Mouse (Mus musculus): ENCODE measurements around the gene Ttc23.

The Ttc23 gene

DNA sequence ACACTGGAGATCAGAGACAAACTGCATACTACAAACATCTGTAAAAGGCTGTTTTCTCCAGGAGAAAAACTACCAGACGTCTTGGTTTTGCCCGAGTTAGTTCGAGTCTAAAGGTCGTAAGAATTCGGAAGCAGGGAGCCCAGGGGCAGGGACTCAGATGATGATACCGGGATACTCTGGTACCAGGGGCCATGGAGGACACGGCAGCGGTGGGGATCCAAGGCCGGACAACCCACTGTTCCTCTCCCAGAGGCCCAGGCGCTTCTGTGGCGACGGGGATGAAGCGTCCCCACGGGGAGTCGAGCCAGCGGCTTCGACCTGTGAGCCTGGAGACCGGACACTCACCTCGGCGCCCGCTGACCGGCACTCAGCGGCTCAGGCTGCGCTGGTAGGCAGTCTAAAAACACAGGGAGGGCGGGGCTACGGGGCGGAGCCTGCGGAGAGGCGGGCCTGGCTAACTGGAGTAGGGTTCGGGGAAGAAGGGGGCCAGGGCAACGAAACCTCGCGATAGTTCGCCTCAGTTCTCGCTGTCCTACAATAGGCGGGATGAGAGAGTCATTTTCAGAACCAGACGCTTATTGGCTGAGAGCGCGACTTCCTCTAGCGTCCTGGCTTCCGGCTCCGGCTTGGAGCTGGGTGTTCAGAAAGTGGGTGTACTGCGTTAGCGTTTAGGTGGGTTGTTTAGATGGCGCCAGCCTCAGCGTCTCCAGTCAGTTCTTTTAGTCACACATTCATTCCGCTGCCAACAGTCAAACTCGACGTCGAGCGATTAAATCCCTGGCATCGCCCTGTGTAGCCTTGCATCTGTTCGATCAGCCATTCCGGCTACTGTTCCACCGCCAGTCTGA, 2.2 kb upstream of the Ttc23 start, which contains the start of gene Lrrc28:
Gene Lrrc28 (minus strand): TSS at position 436 of the 848 bp plus-strand sequence.
- peak; percentile 99 for DNase-seq (ENCODE audit: extremely low spot score, low spot score)

DNA sequence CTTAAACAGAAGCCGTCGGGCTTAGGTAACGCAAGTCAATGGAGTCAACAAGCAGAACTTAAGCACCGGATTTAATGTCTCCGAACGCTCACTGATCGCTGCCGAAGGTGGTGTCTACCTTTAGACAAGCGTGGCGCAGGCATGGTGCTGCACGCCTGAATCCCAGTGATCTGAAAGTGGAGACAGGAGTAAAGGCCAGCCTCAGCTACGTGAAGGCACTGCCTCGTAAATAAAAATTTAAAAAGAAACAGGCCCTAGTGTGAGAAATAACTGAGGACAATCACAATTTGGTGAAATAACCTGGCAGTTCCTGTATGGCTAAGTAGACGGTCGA, 1.6 kb upstream of the Ttc23 start:
- no peak for DNase-seq (ENCODE audit: extremely low spot score, low spot score)

DNA sequence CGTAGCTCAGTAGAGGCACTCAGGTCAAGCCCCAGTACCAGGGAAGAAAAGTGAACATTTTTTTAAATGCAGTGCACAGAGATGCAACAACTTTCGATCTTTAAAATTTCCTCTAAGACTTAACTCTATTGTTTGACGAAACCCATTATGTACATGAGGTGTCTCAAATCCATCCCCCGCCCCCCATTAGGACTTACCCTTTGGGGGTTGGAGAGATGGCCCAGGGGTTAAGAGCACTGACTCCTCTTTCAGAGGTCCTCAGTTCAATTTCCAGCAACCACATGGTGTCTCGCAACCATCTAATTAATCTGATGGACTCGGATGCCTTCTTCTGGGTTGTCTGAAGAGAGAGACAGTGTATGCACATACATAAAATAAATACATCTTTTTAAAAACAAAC, 1.1 kb upstream of the Ttc23 start:
- no peak for DNase-seq (ENCODE audit: extremely low spot score, low spot score)

DNA sequence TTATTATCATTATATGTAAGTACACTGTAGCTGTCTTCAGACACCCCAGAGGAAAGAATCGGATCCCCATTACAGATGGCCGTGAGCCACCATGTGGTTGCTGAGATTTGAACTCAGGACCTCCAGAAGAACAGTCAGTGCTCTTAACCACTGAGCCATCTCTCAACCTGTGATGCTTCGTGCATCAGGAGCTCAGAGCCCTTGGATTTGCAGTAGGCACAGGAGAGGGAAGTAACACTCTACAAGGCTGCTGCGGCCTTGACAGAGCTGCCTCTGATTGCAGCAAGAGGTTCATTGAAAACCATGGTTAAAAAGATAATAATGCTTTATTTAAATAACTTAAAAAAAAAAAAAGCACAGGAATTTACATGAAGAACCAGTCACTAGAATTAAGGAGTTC, 1.2 kb downstream of the Ttc23 start:
- DNase-seq (ENCODE audit: extremely low spot score, low spot score) = no peak

DNA sequence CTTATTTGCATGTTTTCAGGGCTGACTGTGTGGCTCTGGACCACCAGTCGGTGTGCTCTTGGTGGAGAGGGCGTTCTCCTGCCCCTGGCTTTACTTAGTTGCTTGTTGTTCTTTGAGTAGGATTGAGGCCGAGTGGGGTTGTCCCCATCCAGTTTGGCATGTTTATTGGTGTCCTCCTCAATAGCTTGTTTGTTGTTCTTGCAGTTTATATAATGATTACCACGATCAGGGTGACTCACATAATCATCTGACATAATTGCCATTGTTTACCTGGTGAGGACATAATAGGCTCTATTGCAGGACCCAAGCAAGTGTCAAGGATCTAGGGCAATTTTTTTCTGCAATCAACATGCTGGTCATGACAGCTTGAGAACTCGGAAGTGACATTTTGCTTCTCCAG, 5.0 kb downstream of the Ttc23 start:
- no peak for DNase-seq (ENCODE audit: extremely low spot score, low spot score)

DNA sequence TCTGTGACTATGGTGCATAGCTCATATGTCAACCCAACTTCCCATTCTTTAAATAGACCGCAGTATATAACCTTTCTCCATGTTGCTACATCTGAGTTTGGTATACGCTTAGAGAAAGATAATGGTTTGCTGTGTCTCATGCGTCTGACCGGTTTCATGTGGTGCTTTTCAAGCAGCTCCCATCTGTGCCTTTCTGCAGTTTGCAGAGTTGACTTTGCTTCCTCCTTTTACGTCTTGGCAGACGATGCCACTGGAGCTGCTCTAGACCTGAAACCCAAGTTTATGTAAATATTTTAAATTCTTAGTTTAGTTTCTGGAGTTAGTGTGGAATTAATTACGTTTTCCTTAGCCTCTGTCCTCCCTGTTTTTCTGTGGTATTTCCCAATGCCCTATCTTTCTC, 7.5 kb downstream of the Ttc23 start:
- no peak for DNase-seq (ENCODE audit: extremely low spot score, low spot score)

DNA sequence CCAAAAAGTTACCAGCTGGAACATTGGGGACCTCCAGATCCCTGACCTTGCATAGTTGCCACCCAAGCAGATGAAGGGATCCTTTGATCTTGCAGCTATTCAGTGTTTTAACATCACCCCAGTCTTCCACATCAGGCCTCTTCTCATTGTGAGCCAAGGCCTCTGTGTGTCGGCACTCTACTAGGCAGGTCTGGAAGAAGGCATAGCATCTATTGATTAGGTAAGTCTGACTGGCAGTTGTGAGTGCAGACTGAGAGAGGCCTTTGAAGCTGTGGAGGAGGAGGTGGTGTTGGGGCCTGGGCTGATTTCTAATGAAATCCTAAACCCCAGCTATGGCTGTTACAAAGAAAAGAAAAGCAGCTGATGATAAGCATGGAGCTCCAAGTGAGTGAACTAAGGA, 8.0 kb downstream of the Ttc23 start:
- DNase-seq (ENCODE audit: extremely low spot score, low spot score) = no peak

DNA sequence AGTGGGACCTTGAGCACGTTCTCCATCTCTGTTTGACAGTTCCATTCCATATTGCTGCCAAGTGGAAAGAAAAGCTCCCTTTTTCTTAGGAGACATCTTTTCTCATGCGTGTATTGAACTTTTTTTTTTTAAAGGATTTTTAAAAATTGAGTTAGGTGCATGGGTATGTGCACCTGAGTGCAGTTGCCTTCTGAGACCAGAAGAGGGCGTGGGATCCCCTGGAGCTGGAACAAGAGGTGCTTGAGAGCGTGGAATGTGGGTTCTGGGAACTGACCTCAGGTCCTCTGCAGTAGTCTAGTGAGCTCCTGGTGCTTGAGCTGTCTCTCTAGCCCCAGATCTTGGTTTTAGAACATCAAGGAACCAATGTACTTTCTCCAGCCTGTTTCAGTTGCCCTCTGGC, 10.9 kb downstream of the Ttc23 start:
- no peak for DNase-seq (ENCODE audit: extremely low spot score, low spot score)

DNA sequence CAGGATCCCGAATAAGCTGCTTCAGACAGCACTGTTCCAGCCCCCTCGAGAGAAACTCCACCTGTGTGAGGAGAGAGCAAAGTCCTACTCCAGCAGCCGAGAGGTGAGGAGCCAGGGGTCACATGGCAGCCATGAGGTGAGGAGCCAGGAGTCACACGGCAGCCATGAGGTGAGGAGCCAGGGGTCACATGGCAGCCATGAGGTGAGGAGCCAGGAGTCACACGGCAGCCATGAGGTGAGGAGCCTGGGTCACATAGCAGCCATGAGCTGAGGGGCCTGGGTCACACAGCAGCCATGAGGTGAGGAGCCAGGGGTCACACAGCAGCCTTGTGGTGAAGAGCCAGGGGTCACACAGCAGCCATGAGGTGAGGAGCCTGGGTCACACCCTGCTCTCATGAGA, 15.2 kb downstream of the Ttc23 start:
- DNase-seq (ENCODE audit: extremely low spot score, low spot score) = no peak

DNA sequence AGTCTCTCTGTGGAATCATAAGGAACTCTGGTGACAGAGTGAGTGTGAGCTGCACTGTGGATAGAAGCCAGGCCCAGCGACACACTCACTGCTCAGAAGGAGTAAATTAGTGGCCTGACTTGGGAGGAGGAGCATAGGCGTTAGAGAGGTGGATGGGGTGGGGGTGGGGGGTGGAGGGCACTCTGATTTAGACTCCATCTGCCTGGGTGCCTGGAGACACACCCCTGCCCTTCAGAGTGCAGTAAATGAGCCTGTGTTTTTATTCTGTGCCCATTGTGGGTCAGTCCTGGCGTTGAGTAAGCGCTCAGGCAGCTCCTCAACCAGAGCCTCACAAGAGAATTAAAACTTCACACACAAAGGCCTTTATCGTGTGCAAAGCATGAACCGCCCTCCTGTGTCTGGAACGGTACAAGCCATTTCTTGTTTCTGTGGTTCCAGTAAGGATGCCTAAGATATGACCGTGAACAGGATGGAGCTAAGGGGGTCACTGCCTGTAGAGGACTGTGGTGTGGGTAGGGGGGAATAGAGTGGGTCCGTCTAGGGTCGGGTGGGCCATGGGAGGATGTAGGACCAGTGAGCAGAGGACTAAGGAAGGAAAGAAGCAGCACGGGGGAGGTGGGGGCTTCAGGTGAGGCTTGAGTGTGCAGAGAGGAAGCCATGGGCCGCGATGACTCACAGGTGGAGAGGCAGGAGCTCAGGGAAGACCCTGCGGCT, 16.9 kb downstream of the Ttc23 start:
- no peak for DNase-seq (ENCODE audit: extremely low spot score, low spot score)

DNA sequence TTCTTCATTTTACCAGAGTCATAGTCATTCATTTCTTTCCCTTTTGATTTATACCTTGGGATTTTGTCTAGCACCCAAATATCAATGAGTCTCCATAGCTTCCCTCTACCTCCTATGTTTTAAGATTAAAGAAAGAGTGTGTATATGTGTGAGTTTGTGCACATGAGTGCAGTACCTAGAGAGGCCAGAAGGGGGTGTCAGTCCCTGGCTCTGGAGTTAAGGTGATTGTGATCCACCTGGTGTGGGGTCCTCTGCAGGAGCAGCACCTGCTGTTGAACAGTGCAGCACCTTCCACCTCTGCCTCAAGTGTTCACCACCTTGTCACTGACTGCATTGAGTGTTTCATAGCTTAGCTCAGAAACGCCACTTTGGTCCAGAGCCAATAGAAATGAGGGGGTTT, 23.8 kb downstream of the Ttc23 start:
- DNase-seq (ENCODE audit: extremely low spot score, low spot score) = no peak

DNA sequence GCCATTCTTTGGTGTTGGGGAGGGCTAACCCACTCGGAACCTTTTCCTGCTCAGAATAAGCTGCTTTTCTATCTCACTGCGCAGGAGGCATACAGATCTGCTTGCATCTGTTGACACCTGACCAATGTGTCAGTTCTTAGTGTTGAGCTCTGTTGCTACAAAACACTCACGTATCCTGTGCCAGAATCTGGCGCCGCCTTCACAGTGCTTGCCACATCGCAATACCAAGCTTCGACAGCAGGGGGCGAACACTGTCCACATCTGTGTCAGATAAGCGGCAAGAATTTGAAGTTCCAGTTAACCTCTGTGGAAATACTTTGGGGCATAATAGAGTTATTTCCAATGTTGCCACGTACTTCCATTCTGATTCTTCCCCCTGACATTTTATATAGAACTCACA, 25.4 kb downstream of the Ttc23 start:
- DNase-seq (ENCODE audit: extremely low spot score, low spot score) = peak; percentile 93

DNA sequence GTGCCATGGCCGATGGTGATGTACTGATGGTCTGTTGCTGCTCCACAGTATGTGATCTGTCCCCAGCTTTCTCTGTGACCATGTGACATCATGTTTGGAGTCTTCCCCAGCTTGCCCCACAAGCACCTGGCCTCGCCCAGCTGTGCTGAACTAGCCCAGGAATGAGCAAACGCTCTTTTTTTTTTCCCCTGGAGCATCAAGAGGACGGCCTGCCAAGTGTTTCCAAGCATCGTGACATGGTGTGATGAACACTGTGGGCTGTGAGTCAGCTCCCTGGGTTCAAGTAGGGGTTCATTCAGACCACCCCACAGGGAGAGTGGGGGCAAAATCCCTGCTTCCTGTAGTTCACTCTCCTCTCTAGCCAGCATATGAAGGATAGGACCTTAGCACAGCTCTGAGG, 26.4 kb downstream of the Ttc23 start:
- no peak for DNase-seq (ENCODE audit: extremely low spot score, low spot score)

DNA sequence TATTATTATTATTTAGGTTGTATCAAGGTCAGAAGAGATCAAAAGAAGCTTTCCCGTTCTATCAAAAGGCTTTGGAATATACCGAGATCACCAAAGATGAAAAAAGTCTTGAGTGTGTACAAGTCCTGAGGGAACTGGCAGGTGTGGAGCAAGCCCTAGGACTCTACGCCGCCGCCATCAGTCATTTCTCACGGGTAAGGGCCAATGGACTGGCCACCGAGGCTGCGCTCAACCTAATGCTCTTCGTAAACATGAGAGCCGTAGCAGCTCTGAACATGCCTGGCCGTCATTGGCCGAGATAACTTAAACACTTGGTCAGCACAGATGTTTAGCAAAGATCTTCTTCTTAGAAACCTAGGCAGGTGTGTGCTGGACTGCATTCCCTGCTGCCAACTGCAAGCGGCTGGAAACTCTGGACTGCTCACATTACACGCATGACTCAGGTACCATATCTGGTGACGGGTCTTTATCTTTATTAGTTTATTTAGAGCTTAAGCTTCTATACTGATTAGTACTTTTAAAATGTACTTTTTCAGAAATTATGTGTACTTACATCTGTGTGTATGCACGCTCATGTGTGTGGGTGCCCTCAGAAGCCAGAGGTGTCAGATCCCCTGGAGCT, 31.8 kb downstream of the Ttc23 start:
- no peak for DNase-seq (ENCODE audit: extremely low spot score, low spot score)

DNA sequence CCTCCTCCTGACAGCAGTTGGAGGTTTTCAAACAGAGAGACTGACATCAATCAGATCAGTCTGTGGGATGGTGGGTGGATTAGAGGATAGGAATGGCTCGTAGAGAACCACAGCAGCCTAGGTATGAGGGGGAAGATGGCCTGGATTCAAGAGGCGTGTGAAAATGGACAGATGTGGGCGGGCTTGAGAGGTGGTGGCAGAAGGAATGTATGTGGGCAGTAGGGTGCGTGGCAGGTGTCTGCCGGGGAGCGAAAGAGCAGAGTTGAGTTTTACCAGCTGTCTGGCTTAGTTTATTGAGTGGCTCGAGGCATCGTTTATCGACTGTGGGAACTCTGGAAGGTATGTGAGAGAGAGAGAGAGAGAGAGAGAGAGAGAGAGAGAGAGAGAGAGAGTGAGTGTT, 33.9 kb downstream of the Ttc23 start:
- no peak for DNase-seq (ENCODE audit: extremely low spot score, low spot score)

DNA sequence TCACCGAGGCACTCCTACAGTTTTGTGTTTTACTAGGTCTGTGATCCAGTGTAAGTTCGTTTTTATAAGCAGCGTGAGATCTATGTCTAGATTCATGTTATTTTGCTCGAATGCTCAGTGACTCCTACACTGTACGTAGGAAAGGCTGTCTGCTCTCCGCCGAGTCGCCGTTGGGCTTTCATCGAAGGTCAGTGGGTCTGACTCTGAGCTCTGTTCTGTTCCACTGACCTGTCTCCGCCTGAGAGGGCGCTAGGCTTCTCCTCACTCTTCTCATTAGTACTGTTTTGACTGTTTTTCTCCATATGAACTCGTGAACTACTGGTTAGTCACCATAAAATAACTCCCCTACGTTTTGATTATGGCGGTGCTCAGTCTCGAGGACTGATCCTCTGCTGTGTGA, 35.8 kb downstream of the Ttc23 start:
- DNase-seq (ENCODE audit: extremely low spot score, low spot score) = no peak

DNA sequence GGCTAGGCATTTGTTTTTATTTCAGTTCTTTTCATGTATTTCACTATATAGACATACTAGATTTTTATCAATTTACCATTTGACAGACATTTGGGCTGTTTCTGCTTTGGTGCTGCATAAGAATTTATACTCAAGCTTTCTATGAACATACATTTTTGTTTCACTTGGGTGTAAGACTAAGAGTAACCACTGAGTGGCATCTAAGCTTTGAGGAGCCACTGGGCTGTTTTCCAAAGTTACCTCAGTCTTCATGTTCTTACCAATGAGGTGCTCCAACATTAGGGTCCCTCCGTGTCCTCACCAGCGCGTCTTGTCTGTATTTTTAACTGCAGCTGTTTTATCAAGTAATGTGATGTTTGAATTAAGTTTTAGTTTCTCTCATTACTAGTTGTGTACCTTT, 39.3 kb downstream of the Ttc23 start:
- DNase-seq (ENCODE audit: extremely low spot score, low spot score) = no peak

DNA sequence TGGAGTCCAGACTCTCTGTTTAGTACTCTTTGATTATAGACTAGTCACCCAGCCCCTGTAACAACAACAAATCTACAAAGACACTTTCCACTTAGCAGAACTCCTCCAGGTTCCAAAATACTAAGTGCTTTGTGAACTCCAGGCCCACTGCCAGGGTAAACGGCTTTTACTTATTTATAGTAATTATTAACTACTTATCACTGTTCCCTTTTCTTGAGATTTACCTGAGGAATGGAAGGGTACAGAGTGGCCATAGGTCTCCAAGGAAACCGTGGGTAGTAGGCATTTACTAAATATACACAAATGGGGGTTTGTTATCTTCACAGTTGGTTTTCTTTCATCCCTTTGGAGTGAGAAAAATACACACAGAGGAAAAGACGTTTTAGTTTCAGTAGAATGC, 41.1 kb downstream of the Ttc23 start:
- DNase-seq (ENCODE audit: extremely low spot score, low spot score) = no peak

DNA sequence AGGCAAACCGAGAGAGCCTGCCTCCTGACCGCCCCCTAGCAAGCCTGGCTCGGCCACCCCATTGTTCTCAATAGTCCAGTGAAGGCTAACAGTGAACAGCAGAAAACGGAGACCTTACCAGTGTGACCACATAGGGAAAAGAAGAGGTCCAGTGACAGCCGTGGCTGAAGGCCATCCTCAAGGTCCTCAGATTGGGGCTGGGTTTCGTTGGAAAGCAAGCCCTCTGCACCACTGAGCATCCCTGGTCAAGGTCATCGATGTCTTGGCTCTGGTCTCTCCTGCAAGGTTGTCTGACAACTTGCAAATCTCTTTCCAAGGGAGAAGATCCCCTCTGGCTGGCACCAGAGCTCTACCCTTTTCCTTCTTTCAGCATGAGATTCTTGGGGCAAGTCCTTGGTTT, 42.6 kb downstream of the Ttc23 start:
- DNase-seq (ENCODE audit: extremely low spot score, low spot score) = no peak

DNA sequence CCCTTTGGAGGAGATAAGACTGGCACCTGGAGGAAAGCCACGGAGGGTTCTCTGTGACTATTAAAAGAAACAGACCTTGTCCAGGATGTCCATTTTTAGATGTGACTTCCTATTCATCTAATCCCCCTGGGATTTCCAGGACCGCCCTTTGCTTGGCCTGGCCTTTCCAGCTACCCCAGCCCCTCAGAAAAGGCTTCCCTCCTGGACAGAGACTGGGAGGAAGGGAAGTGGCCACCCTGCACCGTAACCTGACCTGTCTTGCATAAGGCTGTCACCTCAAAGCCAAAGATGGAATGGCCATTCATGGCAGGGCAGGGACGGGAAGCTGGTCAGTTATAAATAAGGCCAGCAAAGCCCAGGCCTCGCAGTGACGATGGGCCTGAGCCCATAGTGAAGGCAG, 43.8 kb downstream of the Ttc23 start:
- DNase-seq (ENCODE audit: extremely low spot score, low spot score) = no peak

DNA sequence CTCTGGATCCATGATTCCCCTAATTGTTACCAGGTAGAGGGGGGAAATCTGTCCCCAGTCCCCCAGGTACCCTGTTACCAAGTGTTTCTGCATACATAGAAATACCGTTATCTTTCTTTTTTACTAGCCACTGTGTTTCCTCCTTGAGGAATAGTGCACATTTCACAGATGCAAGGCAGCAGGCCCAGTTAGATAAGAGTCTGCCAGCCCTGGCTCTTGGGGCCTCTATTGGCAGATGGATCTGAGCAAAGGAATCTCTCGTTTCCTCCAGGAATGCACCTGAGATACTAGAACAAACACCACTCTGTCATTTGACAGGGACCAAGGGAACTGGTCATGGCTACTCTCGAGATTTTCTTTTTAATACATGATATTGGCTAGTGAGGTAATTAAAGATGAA, 44.9 kb downstream of the Ttc23 start:
- DNase-seq (ENCODE audit: extremely low spot score, low spot score) = no peak

DNA sequence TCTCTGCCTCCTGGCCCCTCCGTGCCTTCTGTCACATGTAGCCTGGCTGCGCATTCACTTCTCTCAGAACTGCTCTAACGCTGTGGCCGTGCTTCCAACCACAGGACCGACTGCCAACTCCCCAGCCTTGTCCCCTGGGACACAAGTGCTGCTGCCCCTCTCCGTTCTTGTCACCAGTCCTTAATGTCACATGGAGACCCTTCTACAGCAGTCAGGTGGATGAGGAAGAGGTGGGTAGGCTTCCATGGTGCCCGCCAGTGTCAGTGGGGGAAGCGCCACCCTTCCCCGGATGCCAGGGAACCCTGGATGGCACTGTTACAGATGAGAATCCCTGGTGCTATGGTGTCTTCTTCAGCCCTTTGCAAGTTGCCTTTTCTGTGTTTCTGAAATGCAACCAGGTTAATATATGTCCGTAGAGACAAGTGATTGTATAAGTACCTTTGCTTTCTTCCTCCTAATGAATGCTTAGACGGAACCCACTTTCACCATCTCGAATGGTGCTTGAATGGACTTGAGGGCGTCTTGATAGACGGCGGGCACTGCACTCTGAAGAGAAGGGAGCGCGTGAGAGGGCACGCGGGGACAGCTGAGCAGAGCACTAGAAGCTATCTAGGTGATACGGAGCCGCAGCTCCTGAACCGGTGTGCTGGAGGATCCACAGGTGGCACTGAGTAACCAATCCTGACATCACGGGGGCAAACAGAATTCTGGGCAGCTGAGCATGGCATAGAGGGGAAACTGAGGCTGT, 45.8 kb downstream of the Ttc23 start:
- no peak for DNase-seq (ENCODE audit: extremely low spot score, low spot score)
